Mouse (Mus musculus): ENCODE results near the gene Otx2.

The Otx2 gene

DNA sequence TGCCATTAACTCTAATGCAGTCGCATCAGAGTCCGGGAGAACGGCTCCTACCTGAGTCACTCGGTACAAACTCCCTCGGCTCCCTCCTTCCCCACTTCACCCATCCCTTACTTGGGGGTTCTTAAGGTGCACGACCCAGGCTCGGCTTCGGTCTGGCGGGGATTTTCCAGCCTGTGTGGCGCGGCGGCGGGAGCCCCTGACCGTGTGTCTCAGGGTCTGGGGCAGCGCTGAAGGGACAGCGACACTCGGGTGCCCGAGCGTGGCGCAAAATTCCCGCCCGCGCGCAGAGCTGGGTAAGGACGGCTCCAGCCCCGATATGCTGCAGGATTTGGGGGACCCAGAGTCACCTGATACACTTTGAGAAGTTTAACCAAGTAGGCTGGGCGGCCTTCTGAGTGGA lies at the start of gene Otx2:
Gene Otx2, minus strand, starts transcription at position 279 of the 400 bp plus-strand sequence.
- DNase-seq (ENCODE audit: low read depth, low spot score): no peak

DNA sequence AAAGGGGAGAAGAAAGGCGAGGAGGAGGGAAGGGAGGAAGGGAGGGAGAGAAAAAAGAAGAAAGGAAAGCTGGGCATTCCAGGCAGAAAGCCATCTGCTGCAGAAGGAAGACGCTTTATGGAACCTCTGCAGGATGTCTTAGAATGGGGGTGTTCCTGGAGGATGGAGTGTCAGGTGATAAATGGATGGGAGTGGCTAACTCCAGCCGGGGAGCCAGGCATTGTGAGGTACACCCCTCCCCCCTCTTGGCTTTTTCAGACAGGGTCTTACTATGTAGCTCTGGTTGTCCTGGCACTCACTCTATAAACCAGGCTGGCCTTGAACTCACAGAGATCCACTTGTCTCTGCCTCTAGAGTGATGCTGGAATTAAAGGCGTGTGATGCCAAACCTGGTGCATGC lies 49.1 kb upstream of the Otx2 start:
- no peak for DNase-seq (ENCODE audit: low read depth, low spot score)

DNA sequence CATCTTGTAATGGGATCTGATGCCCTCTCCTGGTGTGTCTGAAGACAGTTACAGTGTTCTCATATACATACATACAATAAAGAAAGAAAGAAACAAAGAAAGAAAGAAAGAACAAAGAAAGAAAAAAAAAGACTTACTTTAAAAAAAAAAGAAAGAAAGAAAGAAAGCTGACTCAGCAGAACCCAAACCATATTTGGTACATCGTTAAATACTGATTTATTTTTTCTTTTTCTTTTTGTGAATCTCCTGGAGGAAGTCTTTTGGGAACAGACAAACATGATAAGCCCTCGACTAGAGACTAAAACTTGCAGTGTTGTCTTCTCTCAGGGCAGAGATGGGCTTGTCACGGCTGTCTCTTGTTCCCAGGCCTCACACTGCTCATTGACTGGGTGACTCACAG lies 45.7 kb upstream of the Otx2 start:
- no peak for DNase-seq (ENCODE audit: low read depth, low spot score)

DNA sequence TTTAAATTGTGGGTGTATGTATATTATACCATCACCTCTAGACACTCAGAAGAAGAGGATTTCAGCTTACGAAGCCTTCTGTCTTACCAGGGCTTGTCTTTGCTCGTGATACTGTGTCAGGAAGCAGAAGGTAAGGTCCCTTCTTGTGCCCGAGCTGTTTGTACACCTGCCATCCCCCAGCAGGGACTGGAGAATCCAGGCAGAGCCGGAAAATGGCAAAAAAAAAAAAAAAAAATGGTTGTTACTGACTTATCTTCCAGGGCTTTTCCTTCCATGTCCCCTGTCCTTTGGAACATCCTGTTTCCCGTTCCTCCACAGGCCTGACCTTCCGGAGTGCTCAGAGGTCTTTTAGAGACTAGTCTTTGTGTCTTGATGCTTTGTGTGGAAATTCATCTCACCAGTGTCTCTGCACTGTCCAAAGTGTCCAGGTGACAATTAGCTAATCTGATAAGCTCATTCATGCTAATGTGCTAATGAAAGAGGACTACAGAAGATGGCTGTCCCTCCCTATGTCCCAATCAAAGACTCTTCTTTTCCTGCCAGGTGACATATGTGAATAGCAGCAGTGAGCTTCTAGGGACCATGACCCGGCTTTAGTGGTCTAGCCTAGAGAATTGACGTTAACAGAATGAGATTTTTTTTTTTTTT lies 44.1 kb upstream of the Otx2 start:
- DNase-seq (ENCODE audit: low read depth, low spot score): no peak

DNA sequence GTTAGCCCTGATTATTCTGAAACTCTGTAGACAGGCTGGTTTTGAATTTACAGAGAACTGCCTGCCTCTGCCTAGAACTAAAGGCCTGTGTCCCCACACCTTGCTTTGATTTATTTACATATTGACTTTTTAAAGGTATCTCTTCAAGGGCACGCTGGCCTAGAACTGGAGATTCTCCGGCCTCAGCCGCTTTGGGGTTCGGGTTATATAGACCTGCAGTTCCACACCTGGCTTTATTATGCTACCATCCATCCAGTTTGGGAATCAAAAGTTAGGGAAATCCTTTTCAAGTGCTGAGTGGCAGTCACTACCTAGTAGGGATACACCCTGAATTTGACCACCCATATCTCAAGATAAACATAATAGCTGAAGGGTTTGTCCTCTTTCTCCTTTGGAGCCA lies 42.8 kb upstream of the Otx2 start:
- DNase-seq (ENCODE audit: low read depth, low spot score): no peak

DNA sequence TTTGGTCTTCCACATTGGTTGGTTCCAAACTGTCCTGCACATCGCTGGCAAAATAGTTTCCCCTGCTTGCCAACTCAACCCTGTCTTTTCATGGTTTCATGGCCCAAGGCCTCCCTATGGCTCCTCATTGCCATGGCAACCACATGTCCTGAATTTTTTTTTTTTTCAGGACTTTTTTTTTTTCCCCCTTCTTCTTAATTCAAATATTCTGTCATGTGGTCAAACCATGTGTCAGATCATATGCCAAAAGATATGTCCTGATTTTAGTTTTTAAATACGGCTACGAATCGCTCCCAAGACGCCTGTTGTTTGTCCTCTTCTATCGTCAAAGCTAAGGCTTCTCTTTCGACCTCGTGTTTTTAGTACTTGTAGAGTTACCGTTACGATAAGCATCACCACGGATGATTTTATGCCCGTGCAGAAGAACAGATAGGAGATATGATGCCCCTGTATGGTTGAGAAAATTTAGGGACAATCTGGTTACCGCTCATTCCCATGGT lies 37.3 kb upstream of the Otx2 start:
- DNase-seq (ENCODE audit: low read depth, low spot score): no peak

DNA sequence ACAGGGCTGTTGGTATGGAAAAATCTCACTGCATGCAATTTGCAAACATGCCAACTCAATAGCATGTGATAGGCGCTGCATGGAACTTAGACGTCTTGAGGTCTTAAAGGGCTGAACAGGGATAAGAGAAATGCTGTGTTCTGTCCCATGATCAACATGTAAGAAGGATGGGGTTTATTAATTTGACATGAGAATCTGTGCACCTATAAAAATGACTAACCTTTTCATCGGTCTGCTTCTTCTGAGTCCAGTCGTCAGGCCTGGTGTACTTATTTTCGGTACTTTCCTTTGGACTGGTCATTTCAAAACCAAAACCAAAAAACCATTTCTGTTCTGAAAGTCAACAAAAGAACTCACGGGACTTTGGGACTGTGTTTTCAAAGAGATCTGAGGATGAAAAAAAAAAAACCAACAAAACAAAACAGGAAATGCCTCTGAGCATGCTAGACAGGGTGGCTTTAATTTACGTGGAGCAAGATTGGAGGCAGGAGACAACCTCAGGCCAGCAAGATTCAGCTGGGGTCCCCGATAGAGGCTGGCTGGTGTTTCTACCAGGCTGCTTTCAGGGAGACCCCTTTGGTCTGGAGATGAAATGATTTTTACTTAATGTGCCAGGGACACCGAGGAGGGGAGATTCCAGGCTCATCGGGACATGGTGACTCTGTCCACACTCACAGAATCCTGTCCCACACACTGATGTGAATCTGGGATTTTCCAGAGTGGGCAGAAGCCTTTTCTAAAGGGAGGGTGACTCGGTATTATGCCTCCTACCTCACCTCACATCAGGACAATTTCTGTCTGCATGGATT lies 36.6 kb upstream of the Otx2 start:
- DNase-seq (ENCODE audit: low read depth, low spot score): no peak

DNA sequence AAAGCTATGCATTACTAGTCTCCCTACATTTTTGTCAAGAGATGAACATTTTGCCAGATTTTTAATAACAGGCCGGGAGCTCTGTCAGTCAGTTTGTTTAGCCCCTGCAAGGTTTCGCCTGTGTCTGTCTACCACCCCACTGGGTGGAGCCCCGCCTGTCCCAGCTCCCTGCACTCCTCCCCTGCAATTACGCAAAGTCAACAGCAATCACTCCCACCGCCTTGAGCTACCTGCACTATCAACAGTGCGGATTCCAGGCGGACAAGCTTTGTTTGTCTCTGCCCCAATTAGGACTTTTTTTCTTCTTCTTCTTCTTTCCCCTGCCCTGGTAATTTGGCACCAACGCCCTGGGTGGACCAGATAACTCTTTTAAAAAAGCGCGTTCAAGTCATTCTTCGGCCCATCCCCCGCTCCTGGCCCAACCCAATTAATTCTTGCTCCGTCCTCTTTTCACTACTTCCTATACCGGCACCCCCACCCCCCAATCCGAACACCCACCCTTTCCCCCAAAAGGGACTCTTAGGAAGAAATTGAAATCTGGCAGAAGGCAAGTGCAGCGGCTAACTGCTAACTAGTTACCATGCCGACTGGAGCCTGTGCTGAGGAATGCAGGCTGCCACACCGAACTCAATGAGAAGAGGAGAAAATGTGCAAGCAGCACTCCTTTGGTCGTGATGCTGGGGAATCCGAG lies 35.9 kb upstream of the Otx2 start:
- DNase-seq (ENCODE audit: low read depth, low spot score): peak; percentile 6

DNA sequence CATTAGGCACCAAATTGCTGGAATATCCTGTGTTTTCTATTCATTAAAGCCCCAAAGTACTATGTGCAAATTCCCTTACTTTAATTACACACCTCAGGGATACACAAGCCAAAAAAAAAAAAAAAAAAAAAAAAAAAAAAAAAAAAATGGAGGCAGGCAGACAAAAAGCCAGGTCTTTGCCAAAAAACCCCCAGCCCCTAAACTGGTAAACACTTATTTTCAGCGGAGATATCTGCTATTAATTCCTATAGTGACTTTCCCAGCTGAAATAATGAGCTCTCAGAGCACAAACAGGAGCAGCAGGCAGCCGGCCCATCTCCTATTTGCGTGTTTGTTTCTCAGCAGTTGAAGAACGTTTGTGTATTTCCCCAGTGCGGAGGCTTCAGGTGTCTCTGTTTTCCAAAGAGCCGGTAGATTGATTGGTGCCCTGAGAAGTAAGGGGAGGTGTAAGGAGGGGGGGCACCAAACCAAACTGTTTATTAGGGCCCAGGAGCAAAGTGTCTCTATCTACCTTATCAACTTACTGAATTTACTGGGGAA lies 34.3 kb upstream of the Otx2 start:
- DNase-seq (ENCODE audit: low read depth, low spot score): no peak

DNA sequence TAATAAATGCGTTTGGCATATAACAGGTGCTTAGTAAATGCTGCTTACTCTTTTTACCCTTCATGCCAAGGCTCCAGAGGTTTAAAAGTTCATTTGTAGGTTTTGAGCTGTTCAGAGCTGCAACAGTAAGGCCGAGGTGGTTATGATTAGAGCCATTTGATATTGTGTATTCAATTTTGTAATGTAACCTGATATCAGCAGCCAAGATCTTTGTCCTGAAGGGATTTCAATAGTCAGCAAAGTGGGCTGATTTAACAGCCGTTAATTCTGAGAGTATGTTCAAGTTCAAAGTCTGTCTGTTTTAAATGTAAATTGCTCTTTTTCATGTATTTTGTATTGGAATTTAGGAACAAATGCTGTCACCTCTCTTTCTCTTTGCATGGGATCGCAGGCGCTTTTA lies 33.8 kb upstream of the Otx2 start:
- no peak for DNase-seq (ENCODE audit: low read depth, low spot score)

DNA sequence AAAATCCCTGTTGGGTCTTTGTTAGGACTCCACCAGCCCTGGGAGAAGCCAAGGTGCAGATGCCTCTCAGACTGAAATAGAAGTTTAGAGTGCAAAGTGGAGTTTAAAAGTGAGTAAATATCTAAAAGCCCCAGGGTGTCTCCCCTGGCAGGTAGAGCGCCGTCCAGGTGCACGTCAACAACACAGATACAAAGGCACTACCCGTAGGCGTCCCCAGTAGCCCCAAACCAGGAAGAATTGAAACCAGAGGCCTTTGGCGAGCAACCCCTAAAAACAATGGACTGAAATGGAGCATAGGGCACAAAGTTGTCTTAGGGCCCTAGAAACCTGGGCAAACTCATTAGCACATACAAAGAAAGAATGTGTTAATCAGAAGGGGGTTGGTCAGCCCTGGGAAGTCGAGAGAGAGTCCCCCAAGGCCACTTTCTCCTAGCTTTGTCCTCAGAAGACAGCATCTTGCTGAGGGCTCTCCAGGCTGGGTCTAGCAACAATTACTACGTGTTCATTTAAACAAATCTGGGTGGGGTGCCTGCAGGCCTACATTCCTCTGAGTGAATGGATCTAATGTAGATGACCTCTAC lies 27.3 kb upstream of the Otx2 start:
- no peak for DNase-seq (ENCODE audit: low read depth, low spot score)

DNA sequence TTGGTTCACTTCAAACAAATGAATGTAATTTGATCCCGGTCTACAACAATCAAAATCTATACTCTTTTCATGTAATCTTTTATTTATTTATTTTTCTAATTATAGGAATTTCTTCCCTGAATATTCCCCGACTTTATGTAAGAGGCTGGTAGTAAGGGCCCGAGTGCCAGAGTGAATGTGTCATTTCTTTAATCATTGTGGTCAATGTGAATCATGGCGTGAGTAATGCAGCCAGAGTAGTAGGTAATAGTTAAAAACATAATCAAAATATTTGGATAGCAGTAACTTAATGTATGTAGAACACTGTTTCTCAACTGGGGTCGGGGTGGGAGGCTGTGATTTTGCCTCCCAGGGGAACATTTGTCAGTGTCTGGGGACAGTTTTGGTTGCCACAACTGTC lies 6.0 kb upstream of the Otx2 start:
- DNase-seq (ENCODE audit: low read depth, low spot score): no peak

DNA sequence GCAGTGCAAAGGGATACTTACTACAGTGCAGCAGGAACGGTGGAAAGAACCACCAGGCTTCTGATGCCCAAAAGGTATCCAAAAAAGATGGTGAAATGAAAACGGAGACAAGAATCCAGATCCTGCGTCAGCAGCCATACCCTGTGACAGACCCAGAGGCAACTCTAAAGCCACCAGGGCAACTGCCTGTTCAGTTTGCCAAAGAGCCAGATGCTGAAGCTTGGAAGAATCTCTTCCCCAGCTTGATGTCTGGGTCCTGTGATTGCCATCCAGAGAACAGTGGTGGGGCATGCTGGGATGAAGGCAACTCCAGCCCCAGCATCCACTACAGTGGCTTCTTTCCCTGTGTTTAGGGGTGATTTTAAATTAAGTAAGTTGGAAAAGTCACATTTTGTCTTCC lies 5.1 kb upstream of the Otx2 start:
- no peak for DNase-seq (ENCODE audit: low read depth, low spot score)

DNA sequence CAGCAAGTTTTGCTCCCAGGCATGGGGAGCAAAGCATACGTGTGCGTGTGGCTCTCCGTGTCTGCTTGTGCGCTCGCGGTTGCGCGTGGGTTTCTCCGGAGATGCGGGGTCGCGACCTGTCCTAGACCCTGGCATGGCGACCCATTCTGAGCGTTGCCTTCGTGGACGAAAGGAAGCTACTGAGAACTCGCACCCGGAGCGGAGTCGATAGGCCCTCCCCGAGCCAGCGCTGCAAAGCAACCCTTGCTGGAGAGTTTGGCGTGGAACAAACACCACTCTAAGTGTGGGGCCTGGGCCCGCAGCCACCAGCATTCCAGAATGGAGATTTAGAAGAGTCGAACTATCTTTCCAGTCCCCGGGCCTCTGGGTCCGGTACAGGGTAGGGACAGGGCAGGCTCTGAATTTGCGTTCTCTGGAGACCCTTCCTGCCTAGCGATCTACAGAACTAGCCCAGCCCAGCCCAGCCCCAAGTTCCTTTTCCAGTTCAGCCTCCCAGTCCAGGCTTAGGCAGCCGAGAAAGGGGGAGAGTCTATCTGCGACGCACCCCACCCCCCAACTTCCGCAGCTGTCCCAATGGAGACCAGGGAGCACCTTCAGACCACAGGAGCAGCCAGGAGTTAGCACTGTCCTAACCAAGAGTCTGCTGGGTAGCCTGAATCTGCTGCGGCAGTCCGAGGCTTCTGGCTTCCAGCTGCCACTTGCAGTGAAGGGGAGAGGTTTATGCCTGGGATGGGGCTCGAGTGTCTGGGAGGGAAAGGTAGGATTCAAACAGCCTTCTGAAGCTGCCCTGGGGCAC lies 615 bp upstream of the Otx2 start:
- no peak for DNase-seq (ENCODE audit: low read depth, low spot score)

DNA sequence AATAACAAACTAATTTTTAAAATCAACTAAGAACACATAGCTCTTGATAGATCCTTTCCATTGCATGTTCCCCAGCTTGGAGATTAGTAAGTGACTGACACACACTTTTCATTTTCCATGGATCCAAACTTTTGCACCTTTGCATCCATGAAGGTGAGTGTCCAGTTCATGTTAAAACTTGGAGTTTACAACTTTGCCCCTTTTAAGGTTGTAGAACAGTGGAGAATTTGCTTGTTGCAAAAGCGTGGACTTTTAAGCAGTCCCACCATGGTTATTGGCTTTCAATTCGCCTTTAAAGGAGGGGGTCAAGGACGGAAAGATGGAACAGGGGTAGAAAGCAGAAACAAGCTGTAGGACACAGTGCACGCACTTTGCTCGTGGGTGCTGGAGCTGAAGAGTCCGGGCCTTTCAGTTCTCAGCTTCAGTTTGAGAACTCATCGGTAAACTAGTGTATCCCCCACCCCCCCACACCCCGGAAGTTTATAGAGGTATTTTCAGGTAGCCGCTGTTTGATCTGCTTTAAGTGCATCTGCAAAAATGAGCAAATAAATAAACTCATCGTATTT lies 925 bp downstream of the Otx2 start:
- DNase-seq (ENCODE audit: low read depth, low spot score): no peak

DNA sequence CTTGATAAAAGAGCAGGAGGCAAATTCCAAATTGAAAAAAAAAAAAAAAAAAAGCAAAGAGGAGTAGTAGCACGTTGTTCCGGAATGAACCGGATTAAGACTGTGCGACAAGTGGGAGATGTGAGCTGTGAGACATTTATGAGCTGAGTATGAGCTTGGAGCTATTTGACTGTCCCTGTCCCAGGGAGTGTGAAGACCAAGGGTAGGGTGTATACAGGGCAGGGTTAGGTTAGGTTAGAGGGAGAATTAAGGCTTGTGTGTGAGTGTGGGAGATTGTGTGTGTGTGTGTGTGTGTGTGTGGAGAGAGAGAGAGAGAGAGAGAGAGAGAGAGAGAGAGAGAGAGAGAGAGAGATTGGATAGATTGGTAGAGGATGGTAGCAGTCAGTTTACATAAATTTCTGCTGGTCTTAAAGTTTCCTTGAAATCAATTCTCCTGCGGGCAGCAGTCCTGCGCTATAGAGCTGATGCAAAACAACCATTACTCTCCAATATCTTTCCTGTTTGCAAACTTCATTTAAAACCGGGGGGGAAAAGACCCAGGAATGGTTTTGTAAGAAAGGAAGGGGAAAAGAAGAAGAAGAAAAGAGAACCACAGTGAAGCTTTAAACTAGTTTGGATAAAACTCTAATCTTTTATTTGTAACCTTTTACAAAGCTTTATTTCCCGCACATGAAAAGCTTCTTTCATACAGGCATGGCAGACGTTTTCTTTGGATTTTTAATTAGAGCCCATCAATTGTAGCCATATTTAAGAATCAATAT lies 2.0 kb downstream of the Otx2 start:
- DNase-seq (ENCODE audit: low read depth, low spot score): no peak

DNA sequence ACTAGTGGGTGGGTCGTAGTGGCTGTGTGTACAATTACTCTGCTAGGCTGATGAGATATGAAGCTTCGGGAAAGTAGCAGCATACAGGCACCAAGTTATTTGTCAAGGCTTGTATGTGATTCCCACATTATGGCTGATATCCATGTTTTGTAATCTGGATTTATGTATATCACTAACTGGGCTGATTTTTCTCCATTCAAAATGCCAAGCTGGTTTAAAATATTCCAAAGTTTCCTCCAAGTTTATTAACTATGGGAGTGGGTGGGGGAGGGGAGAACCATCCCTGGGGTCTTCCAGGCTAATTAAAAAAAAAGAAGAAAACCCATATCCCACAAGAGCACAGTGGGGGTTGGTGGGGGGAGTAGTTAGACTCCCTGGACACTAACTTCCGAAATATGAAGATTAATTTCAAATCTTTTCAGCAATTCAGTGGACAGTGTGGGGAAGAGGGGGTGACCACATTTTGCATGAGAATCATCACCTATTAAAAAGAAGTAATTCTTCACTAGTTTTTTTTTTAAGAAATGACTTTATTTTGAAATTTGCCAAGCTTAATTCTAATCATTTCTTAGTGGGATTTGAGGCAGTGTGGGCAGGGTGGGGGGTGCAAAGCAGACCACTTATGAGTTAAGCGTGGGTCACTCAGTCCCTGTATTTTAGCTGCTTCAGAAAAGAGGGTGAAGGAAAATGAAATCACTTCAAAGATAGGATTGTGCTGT lies 2.7 kb downstream of the Otx2 start:
- no peak for DNase-seq (ENCODE audit: low read depth, low spot score)

DNA sequence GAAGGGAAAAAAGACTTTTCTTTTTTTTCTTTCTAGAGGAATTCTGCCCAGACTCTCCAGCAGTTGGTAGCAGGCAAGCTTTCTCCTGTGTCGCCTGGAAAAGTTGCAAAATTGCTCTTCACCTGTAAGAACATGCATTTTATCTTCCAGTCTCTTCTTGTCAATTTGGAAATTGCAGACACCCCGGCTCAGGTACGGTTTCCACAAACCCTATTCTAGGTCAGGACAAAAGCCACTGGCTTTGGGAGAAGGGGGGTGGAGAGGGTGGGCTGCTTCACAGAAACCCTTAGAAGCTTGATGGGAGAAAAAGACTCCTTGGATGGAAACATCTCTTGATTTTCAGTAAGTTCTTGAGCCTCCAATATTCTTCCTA lies 3.4 kb downstream of the Otx2 start:
- no peak for DNase-seq (ENCODE audit: low read depth, low spot score)

DNA sequence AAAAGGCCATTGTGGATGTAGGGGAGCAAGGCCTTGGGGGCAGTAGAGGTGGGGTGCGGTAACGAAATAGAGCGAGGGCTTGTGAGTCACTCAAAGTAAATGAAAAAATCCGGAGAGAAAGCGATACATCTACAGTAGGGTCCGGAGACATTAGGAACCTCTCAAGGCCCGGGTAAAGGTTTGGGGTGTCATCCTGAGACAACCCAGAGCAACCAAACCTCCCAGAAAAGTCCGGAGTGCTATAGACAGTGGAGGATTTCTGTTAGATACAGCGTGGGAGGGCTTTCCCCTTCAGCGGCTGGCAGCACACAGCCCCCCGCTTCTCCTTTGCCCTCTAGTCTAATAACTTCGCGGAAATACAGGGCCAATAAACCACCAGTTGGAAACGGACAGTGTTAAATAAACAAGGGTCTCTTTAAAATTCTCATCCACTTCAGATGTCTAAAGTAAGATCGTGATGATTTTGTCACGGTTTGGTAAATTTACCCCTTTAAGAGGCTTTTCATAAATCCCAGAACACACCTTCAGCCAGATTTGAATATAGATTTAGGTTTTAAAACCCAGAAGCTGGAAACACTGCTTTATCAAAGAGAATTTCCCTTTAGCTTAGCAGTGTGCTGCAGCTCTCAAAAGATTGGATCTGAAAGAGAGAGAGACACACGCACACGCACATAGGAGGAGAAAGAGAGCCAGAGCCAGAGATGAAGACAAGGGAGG lies 3.9 kb downstream of the Otx2 start:
- no peak for DNase-seq (ENCODE audit: low read depth, low spot score)
